Mouse (Mus musculus) midbrain, embryonic 14.5 days (tissue): Measurements from ENCODE around the gene 1700102P08Rik. TPM values are rescaled to one million over a fixed set of nuclear protein-coding genes. Genes with fewer than 3 reads are reported as not detected.

Experiments used
- ATAC-seq: fragments of 200-750 bp; cut with Nextera tagmentation; 2 replicates; pipeline ENCODE4 v1.8.0; 2017; ENCODE audit warnings: moderate number of reproducible peaks, moderate library complexity; ENCODE audit not compliant: low FRiP score, low TSS enrichment
- DNase-seq: peaks from one replicate; pipeline ENCODE4 v3.0.0-alpha.2; 2015
- H3K27ac ChIP-seq: fragments of 300-500 bp; sonication (generic); replicated peaks from 2 replicates; pipeline ENCODE4 v1.5.1; 2014; ENCODE audit warnings: mild to moderate bottlenecking, low read depth, low read length, moderate library complexity
- H3K27me3 ChIP-seq: fragments of 300-500 bp; sonication (generic); 2 replicates; pipeline ENCODE4 v1.6.1; 2014; ENCODE audit warnings: low read length, control low read depth, mixed read lengths; ENCODE audit not compliant: control insufficient read depth, insufficient read depth
- H3K36me3 ChIP-seq: fragments of 300-500 bp; sonication (generic); 2 replicates; pipeline ENCODE4 v1.6.1; 2014; ENCODE audit warnings: low read length, control low read depth; ENCODE audit not compliant: control insufficient read depth, insufficient read depth
- H3K4me1 ChIP-seq: fragments of 300-500 bp; sonication (generic); 2 replicates; pipeline ENCODE4 v1.6.1; 2014; ENCODE audit warnings: mild to moderate bottlenecking, antibody characterized with exemption, low read length, control low read depth; ENCODE audit not compliant: control insufficient read depth, insufficient read depth
- H3K4me2 ChIP-seq: fragments of 300-500 bp; sonication (generic); 2 replicates; pipeline ENCODE4 v1.6.1; 2014; ENCODE audit warnings: mild to moderate bottlenecking, low read length, moderate library complexity
- H3K4me3 ChIP-seq: fragments of 300-500 bp; sonication (generic); replicated peaks from 2 replicates; pipeline ENCODE4 v1.5.1; 2014; ENCODE audit warnings: low read depth, low read length
- H3K9ac ChIP-seq: fragments of 300-500 bp; sonication (generic); replicated peaks from 2 replicates; pipeline ENCODE4 v1.6.1; 2014; ENCODE audit warnings: mild to moderate bottlenecking, low read length, moderate library complexity
- H3K9me3 ChIP-seq: fragments of 300-500 bp; sonication (generic); 2 replicates; pipeline ENCODE4 v1.6.1; 2016; ENCODE audit warnings: low read length, control low read depth, mixed read lengths; ENCODE audit not compliant: control insufficient read depth
- WGBS: fragments of 180-500 bp; shearing (Covaris S2); extraction: QIAGEN DNeasy Blood & Tissue Kit; methylation state at CpG from one replicate; pipeline ENCODE4 v1.1.7; 2014; 5-methylcytosine and 5-hydroxymethylcytosine counted together
- polyA plus RNA-seq: library from polyadenylated mRNA; unstranded; fragments of >200 nt; fragmentation: Nextera tagmentation; extraction: Ambion mirVana; gene quantifications from 2 replicates; pipeline ENCODE4 v1.2.1, GENCODE M21; 2014

Gene 1700102P08Rik
- polyA plus RNA-seq, result 1.6 and 2.7 TPM in 2 replicates

DNA sequence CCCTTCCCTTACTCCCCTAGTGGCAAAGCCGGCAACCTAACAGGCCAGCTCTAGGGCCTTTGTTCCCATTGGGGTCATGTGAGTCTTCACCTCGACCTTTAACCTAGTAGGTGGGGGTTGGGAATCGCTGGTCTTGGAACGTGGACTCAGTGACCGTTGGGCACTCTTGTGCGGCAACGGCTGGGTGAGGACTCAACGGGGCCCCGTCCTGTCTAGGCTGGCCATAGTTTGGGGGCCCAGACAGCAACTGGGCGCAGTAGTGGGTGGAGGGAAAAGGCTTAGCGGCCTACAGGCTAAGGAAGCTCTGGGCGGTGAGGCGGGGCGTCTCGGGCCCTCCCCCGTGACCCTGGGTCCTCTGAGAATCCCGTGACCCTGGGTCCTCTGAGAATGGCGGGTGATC is at the start of gene 1700102P08Rik:
Gene 1700102P08Rik (plus strand): TSS at position 130 of the 400 bp plus-strand sequence.
- DNase-seq, result no peak
- H3K4me2 ChIP-seq, result no peak within 1 kb of the TSS
- ATAC-seq, result no peak
- WGBS, result 35% methylated on average over 18 of the region's 18 CpGs
- no peak within 1 kb of the TSS for H3K27ac ChIP-seq
- no peak within 1 kb of the TSS for H3K4me3 ChIP-seq
- H3K9ac ChIP-seq, result no peak within 1 kb of the TSS
- no peaks in the 10 kb centered on the region for H3K4me1 ChIP-seq
- H3K36me3 ChIP-seq, result peaks cover 62% of the 10 kb centered on the region
- no peaks in the 10 kb centered on the region for H3K9me3 ChIP-seq
- H3K27me3 ChIP-seq, result no peaks in the 10 kb centered on the region

DNA sequence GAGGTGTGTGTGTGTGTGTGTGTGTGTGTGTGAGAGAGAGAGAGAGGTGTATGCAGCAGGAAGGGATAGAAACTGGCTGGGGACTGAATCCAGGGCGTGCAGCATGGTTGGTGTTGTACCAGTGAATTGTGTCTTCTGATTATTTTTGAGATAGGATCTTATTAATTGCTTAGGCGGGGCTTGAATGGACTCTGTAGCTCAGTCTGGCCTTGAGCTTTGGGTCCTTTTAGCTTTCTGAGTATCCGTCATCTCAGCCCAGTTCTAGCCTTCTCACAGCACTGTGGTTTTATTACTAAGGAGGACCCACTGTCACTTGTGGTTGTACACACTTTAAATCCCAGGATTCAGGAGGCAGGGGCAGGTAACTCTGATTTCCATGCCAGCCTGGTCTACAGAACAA is 49.3 kb upstream of the 1700102P08Rik start:
- Histone ChIP-seq H3K27me3 (no peaks in the 10 kb centered on the region), H3K27ac (no peak overlapping the region), H3K9ac (no peak overlapping the region), H3K4me3 (no peak overlapping the region), H3K9me3 (no peaks in the 10 kb centered on the region), H3K4me1 (peaks cover 23% of the 10 kb centered on the region), H3K36me3 (no peaks in the 10 kb centered on the region), H3K4me2 (no peak overlapping the region)
- WGBS, result 86% methylated on average over 3 of the region's 3 CpGs
- DNase-seq, result no peak
- no peak for ATAC-seq

DNA sequence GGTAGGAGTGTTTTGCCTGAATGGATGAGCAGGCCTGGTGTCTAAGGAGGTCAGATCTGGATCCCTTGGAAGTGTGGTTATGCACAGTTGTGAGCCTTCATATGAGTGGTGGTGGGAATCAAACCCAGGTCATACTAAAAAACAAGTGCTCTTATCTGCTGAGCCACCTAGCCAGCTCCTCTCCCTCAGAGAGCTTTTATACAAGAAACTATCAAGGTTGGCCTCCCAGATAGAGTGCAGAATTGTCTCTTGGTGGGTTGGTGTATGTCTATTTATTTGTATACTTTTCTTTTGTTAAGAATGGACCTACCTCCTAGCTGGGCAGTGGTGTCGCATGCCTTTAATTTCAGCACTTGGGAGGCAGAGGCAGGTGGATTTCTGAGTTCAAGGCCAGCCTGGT is 48.8 kb upstream of the 1700102P08Rik start:
- Histone ChIP-seq H3K4me3 (no peak overlapping the region), H3K9me3 (no peaks in the 10 kb centered on the region), H3K4me2 (no peak overlapping the region), H3K36me3 (no peaks in the 10 kb centered on the region), H3K27ac (no peak overlapping the region), H3K4me1 (peaks cover 28% of the 10 kb centered on the region), H3K9ac (no peak overlapping the region), H3K27me3 (no peaks in the 10 kb centered on the region)
- DNase-seq, result no peak
- WGBS, result 86% methylated on average over 1 of the region's 1 CpGs
- ATAC-seq, result no peak

- Histone ChIP-seq H3K27me3 (no peaks in the 10 kb centered on the region), H3K27ac (no peak overlapping the region), H3K4me2 (no peak overlapping the region), H3K4me1 (peaks cover 32% of the 10 kb centered on the region), H3K9me3 (no peaks in the 10 kb centered on the region), H3K9ac (no peak overlapping the region), H3K36me3 (no peaks in the 10 kb centered on the region), H3K4me3 (no peak overlapping the region)
- DNase-seq (no peak), ATAC-seq (no peak)
- WGBS, result 84% methylated on average over 4 of the region's 4 CpGs
Observed at GRCm38 (mm10) chr9:108344471-108344870, 48.1 kb upstream of the 1700102P08Rik start.

GRCm38 (mm10) chr9:108347024-108347423 is 45.6 kb upstream of the 1700102P08Rik start:
- peaks cover 24% of the 10 kb centered on the region for H3K36me3 ChIP-seq
- peak overlapping the region; percentile 98 for H3K27ac ChIP-seq
- DNase-seq (no peak), ATAC-seq (no peak)
- H3K4me1 ChIP-seq, result peaks cover 22% of the 10 kb centered on the region
- 4% methylated on average over 11 of the region's 11 CpGs for WGBS
- peak overlapping the region; percentile 86 for H3K9ac ChIP-seq
- peak overlapping the region; percentile 88 for H3K4me3 ChIP-seq
- no peaks in the 10 kb centered on the region for H3K27me3 ChIP-seq
- no peaks in the 10 kb centered on the region for H3K9me3 ChIP-seq
- peak overlapping the region; percentile 87 for H3K4me2 ChIP-seq

GRCm38 (mm10) chr9:108347540-108348289 is 44.9 kb upstream of the 1700102P08Rik start, which contains the start of gene Usp4:
Gene Usp4, plus strand, starts transcription at chr9:108347853.
- Histone ChIP-seq H3K4me3 (peak within 1 kb of the TSS; percentile 88), H3K9ac (peak within 1 kb of the TSS; percentile 86), H3K9me3 (no peaks in the 10 kb centered on the region), H3K36me3 (peaks cover 31% of the 10 kb centered on the region), H3K27ac (peak within 1 kb of the TSS; percentile 98), H3K27me3 (no peaks in the 10 kb centered on the region), H3K4me2 (peak within 1 kb of the TSS; percentile 87), H3K4me1 (peaks cover 22% of the 10 kb centered on the region)
- DNase-seq (peak; percentile 98), ATAC-seq (peak; percentile 93)
- under 1% methylated on average over 74 of the region's 75 CpGs for WGBS

GRCm38 (mm10) chr9:108348290-108348680 is 44.3 kb upstream of the 1700102P08Rik start:
- 12% methylated on average over 14 of the region's 14 CpGs for WGBS
- DNase-seq, result no peak
- no peaks in the 10 kb centered on the region for H3K9me3 ChIP-seq
- H3K27ac ChIP-seq, result peak overlapping the region; percentile 98
- H3K4me2 ChIP-seq, result peak overlapping the region; percentile 87
- H3K4me3 ChIP-seq, result peak overlapping the region; percentile 88
- ATAC-seq, result no peak
- H3K9ac ChIP-seq, result peak overlapping the region; percentile 86
- peaks cover 37% of the 10 kb centered on the region for H3K36me3 ChIP-seq
- peaks cover 22% of the 10 kb centered on the region for H3K4me1 ChIP-seq
- H3K27me3 ChIP-seq, result no peaks in the 10 kb centered on the region

GRCm38 (mm10) chr9:108349727-108350126 is 42.9 kb upstream of the 1700102P08Rik start:
- no peak overlapping the region for H3K4me2 ChIP-seq
- 94% methylated on average over 4 of the region's 4 CpGs for WGBS

GRCm38 (mm10) chr9:108378234-108378633 is 14.4 kb upstream of the 1700102P08Rik start:
- no peak for ATAC-seq
- H3K27me3 ChIP-seq, result no peaks in the 10 kb centered on the region
- no peak overlapping the region for H3K27ac ChIP-seq
- H3K9ac ChIP-seq, result no peak overlapping the region
- H3K4me1 ChIP-seq, result no peaks in the 10 kb centered on the region
- H3K4me3 ChIP-seq, result no peak overlapping the region
- 96% methylated on average over 9 of the region's 9 CpGs for WGBS
- H3K4me2 ChIP-seq, result no peak overlapping the region
- peaks cover 98% of the 10 kb centered on the region for H3K36me3 ChIP-seq
- H3K9me3 ChIP-seq, result no peaks in the 10 kb centered on the region
- DNase-seq, result no peak

More at GRCm38 (mm10) chr9:108349727-108350126, 42.9 kb upstream of the 1700102P08Rik start:
- Histone ChIP-seq H3K4me1 (peaks cover 22% of the 10 kb centered on the region), H3K27ac (no peak overlapping the region), H3K4me3 (no peak overlapping the region), H3K36me3 (peaks cover 51% of the 10 kb centered on the region), H3K27me3 (no peaks in the 10 kb centered on the region), H3K9ac (no peak overlapping the region), H3K9me3 (no peaks in the 10 kb centered on the region)
- DNase-seq, result no peak
- ATAC-seq, result no peak
